Mouse (Mus musculus): ENCODE results near the gene Foxa2. TPM values are rescaled to one million over a fixed set of nuclear protein-coding genes. Genes with fewer than 3 reads are reported as not detected.

The Foxa2 gene
- polyA plus RNA-seq, 1 experiment from 2014 or later: 0.49 TPM

DNA sequence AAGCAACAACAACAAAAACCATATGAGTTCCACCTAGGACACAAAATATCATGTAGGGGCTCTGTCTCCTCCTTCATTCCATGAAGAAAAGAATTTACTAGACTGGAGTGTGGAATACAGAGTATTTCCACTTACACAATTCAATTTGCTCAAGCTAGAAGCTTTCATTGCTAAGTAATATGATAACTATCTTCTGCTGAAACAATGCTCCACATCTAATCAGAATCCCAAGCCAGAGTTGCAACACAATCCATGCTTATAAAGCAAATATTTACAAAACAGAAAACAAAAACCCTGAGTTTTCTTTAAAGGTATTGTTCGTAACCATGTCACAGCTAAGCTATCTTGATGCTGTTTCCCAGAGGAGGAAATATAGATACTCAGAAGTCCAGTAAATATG is 20.4 kb downstream of the Foxa2 start:
- H3K9ac ChIP-seq (replicated peaks; ENCODE audit: low read length): no peak overlapping the region
- no peak overlapping the region for H3K27ac ChIP-seq (ENCODE audit: low read length)
- no peak for ATAC-seq (ENCODE audit: low FRiP score, low TSS enrichment)
- peaks cover 94% of the 10 kb centered on the region for H3K27me3 ChIP-seq (ENCODE audit: insufficient read depth, low read length)
- no peak overlapping the region for H3K4me3 ChIP-seq (ENCODE audit: low read length)
- H3K9me3 ChIP-seq (ENCODE audit: low read length): no peaks in the 10 kb centered on the region
- H3K36me3 ChIP-seq (ENCODE audit: insufficient read depth, low read length): no peaks in the 10 kb centered on the region
- peaks cover 5% of the 10 kb centered on the region; the same call in 1 of the 2 replicates for H3K4me1 ChIP-seq (ENCODE audit: insufficient read depth, low read length)
- 67% methylated on average over 1 of the region's 1 CpGs for WGBS
- H3K4me2 ChIP-seq (replicated peaks; ENCODE audit: low read depth, low read length): no peak overlapping the region

GRCm38 (mm10) chr2:148025481-148025880 is 21.3 kb downstream of the Foxa2 start:
- Histone ChIP-seq H3K9ac (replicated peaks; ENCODE audit: low read length) (no peak overlapping the region), H3K4me3 (ENCODE audit: low read length) (no peak overlapping the region), H3K4me2 (replicated peaks; ENCODE audit: low read depth, low read length) (no peak overlapping the region), H3K27me3 (ENCODE audit: insufficient read depth, low read length) (peaks cover 94% of the 10 kb centered on the region), H3K36me3 (ENCODE audit: insufficient read depth, low read length) (no peaks in the 10 kb centered on the region), H3K4me1 (ENCODE audit: insufficient read depth, low read length) (peaks cover 5% of the 10 kb centered on the region; the same call in 1 of the 2 replicates), H3K27ac (ENCODE audit: low read length) (no peak overlapping the region), H3K9me3 (ENCODE audit: low read length) (no peaks in the 10 kb centered on the region)
- no peak for ATAC-seq (ENCODE audit: low FRiP score, low TSS enrichment)
- WGBS: 25% methylated on average over 2 of the region's 2 CpGs

DNA sequence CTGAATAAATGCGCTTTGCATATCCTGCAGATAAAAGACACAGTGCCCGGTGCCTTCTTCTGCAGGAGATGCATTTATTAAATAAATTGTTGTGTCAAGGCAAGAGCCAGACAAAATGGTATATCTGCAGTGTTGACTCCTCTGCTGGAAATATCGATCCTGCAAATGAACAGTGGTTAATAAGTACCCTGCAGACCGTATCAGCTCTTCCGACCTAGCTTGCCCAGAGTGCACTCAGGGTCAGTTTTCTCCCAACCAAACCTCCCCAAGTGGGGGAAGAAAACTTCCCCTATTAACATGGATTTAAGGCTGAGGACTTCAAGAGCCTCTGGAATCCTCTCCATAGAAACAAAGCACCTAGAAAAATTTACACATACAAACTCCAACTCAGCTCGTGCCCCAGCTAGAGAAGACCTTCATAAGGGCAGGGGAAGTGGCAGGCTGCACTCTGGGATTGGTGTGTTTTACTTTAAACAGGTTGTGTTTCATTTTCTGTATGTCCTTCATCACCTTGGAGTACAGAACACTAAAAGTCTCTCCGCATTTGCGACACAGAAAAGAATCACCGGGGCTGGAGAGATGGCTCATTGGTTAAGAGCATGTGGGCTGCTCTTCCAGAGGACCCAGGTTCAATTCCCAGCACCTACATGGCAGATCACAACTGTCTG is 22.4 kb downstream of the Foxa2 start:
- 68% methylated on average over 9 of the region's 9 CpGs for WGBS
- H3K4me1 ChIP-seq (ENCODE audit: insufficient read depth, low read length): peaks cover 5% of the 10 kb centered on the region; the same call in 1 of the 2 replicates
- no peaks in the 10 kb centered on the region for H3K9me3 ChIP-seq (ENCODE audit: low read length)
- no peaks in the 10 kb centered on the region for H3K36me3 ChIP-seq (ENCODE audit: insufficient read depth, low read length)
- no peak overlapping the region for H3K27ac ChIP-seq (ENCODE audit: low read length)
- H3K4me3 ChIP-seq (ENCODE audit: low read length): no peak overlapping the region
- H3K9ac ChIP-seq (replicated peaks; ENCODE audit: low read length): no peak overlapping the region
- H3K27me3 ChIP-seq (ENCODE audit: insufficient read depth, low read length): peaks cover 93% of the 10 kb centered on the region
- no peak overlapping the region for H3K4me2 ChIP-seq (replicated peaks; ENCODE audit: low read depth, low read length)
- no peak for ATAC-seq (ENCODE audit: low FRiP score, low TSS enrichment)

DNA sequence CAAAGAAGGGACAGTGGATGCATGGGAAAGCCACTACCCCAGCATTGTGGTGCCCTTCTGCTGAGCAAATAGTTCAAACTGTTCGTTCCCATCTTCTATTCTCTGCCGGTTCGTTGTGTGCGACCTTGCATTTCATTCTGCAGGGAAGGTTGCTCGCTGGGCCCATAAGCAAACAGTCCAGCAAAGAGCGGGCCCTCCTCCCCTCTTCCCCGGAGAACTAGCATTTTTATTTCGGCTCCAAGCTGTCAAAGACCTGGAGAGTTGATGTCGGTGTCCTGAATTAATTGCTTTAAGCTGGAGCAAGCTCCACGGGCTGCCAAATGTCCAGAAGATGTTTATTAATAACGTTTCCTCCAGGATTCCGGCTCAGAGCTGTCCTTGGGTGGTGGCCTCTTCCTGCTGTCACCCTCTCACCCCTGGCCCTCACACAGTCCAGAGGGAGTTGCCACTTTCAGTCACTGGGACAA is 23.4 kb downstream of the Foxa2 start:
- no peak overlapping the region for H3K4me2 ChIP-seq (replicated peaks; ENCODE audit: low read depth, low read length)
- WGBS: 5% methylated on average over 12 of the region's 12 CpGs

DNA sequence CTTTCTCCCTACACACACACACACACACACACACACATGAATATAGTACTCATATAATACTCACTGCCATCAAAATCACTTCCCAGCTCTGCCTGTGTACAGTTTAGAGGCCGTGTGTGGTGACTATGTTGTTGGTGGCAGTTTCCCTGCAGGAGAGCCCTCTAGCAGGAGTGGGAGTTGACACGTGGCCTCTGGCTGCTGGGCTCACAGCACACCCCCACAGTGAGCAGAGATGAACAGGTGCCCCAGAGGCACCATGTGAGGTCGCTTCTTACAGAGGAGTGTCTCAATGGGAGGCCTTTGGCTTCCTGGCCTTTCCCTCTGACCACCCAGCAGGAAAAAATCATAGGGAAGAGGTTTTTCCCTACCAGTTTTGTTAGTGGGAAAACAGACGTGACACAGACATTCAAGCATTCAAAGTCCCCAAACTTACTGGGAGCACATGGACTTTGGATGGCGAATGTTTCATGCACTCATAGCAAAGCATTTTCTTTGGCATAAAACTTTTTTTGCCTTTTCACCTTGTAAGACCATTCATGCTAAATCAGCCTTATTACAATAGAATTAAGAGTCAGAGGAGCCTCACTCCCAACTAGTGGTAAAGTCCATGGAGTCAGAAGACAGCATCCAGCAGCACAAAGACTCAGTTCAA is 24.7 kb downstream of the Foxa2 start:
- WGBS: 24% methylated on average over 5 of the region's 5 CpGs
- peaks cover 77% of the 10 kb centered on the region for H3K27me3 ChIP-seq (ENCODE audit: insufficient read depth, low read length)
- H3K27ac ChIP-seq (ENCODE audit: low read length): no peak overlapping the region
- H3K36me3 ChIP-seq (ENCODE audit: insufficient read depth, low read length): no peaks in the 10 kb centered on the region
- H3K4me3 ChIP-seq (ENCODE audit: low read length): no peak overlapping the region
- ATAC-seq (ENCODE audit: low FRiP score, low TSS enrichment): no peak
- no peaks in the 10 kb centered on the region for H3K9me3 ChIP-seq (ENCODE audit: low read length)
- H3K4me1 ChIP-seq (ENCODE audit: insufficient read depth, low read length): 0 out of 2 replicates have a peak, but pooled peaks cover 5% of the 10 kb centered on the region
- no peak overlapping the region for H3K9ac ChIP-seq (replicated peaks; ENCODE audit: low read length)
- no peak overlapping the region for H3K4me2 ChIP-seq (replicated peaks; ENCODE audit: low read depth, low read length)

More for the DNA sequence above, 23.4 kb downstream of the Foxa2 start:
- no peak for ATAC-seq (ENCODE audit: low FRiP score, low TSS enrichment)
- H3K4me3 ChIP-seq (ENCODE audit: low read length): no peak overlapping the region
- no peaks in the 10 kb centered on the region for H3K36me3 ChIP-seq (ENCODE audit: insufficient read depth, low read length)
- H3K27me3 ChIP-seq (ENCODE audit: insufficient read depth, low read length): peaks cover 87% of the 10 kb centered on the region
- H3K4me1 ChIP-seq (ENCODE audit: insufficient read depth, low read length): 0 out of 2 replicates have a peak, but pooled peaks cover 5% of the 10 kb centered on the region
- no peak overlapping the region for H3K27ac ChIP-seq (ENCODE audit: low read length)
- no peaks in the 10 kb centered on the region for H3K9me3 ChIP-seq (ENCODE audit: low read length)
- no peak overlapping the region for H3K9ac ChIP-seq (replicated peaks; ENCODE audit: low read length)

DNA sequence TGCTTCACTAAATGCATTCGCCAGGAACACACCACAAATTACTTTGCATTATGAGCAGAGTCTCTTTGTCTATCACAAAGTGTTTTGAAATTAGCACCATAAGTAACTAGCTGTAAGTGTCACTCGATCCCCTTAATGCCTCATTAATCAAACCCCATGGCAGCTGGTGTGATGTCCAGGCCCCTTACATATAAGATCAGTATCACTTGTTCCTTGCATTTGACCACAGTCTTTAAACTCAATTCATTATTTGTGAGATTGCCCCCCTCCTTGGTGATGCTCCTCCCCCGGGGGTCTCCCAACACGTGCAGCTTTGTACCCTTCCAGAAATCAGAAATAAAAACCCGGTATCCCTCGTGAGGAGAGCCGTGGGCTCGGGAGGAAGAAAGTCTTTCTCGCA is 25.8 kb downstream of the Foxa2 start:
- WGBS: 23% methylated on average over 9 of the region's 9 CpGs
- no peaks in the 10 kb centered on the region for H3K9me3 ChIP-seq (ENCODE audit: low read length)
- H3K27ac ChIP-seq (ENCODE audit: low read length): no peak overlapping the region
- 0 out of 2 replicates have a peak, but pooled peaks cover 5% of the 10 kb centered on the region for H3K4me1 ChIP-seq (ENCODE audit: insufficient read depth, low read length)
- no peak overlapping the region for H3K9ac ChIP-seq (replicated peaks; ENCODE audit: low read length)
- no peak overlapping the region for H3K4me2 ChIP-seq (replicated peaks; ENCODE audit: low read depth, low read length)
- H3K4me3 ChIP-seq (ENCODE audit: low read length): no peak overlapping the region
- no peaks in the 10 kb centered on the region for H3K36me3 ChIP-seq (ENCODE audit: insufficient read depth, low read length)
- H3K27me3 ChIP-seq (ENCODE audit: insufficient read depth, low read length): peaks cover 72% of the 10 kb centered on the region
- ATAC-seq (ENCODE audit: low FRiP score, low TSS enrichment): no peak

DNA sequence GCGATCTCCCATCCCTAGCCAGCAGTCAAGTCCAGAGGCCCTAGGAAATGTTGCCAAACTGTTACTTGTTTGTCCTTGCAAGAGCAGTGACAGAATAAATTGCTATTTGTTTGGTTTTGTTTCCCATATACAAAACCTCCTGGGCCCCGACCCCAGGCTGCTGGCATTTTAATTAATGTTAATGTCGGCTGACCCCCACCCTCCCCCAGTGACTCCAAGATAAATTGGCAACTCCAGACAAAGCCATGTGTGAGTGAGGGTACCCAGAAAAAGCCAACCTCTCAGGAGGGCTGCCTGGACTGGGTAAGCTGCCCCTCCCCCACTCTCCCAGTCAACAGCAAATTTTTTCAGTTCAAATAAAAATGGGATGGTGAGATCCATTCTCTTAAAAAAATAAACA is 26.6 kb downstream of the Foxa2 start:
- Histone ChIP-seq H3K27me3 (ENCODE audit: insufficient read depth, low read length) (peaks cover 63% of the 10 kb centered on the region), H3K9ac (replicated peaks; ENCODE audit: low read length) (no peak overlapping the region), H3K27ac (ENCODE audit: low read length) (no peak overlapping the region), H3K4me1 (ENCODE audit: insufficient read depth, low read length) (0 out of 2 replicates have a peak, but pooled peaks cover 5% of the 10 kb centered on the region), H3K4me3 (ENCODE audit: low read length) (no peak overlapping the region), H3K4me2 (replicated peaks; ENCODE audit: low read depth, low read length) (no peak overlapping the region), H3K36me3 (ENCODE audit: insufficient read depth, low read length) (no peaks in the 10 kb centered on the region), H3K9me3 (ENCODE audit: low read length) (no peaks in the 10 kb centered on the region)
- 24% methylated on average over 3 of the region's 3 CpGs for WGBS
- no peak for ATAC-seq (ENCODE audit: low FRiP score, low TSS enrichment)

DNA sequence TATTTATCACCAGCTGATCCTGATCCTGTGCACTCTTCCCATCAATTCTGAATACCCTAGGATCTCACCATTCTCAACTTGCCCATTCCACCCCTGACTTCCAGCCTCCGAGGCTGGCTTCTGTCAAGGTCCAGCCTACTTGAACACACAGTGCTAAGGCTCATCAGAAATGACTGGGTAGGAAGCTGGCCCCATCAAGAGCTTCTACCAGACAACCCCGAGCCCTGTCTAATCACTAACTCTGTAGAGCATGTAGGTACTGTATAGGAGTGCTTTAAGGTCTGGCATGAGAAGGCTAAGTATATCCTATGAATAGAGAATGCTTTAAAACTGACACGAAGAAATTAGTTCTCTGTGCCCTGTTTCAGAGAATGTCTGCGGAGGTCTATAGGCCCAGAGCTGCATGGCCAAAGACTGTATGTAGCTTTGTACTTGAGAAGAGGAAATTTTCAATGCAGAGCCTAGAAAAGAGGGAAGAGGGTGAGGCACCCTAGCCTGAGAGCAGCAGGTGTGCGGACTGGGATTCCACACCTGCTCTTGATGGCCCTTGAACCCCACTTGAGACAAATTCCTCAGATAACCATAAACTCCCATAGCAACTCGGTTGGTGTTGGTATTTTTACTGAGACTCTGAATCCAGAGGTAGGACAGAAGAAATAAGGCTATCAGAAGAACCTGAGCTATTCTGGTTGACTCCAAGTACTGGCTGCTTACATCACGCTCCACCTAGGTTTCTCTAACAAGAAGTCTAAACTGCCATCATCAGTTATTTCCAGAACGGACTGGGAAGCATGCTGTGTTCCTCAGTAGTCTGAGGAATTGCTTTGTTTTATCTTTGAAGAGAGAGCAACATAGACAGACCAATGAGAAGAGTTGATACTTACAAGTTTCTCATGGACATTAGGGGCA is 28.7 kb downstream of the Foxa2 start:
- no peak overlapping the region for H3K9ac ChIP-seq (replicated peaks; ENCODE audit: low read length)
- H3K4me2 ChIP-seq (replicated peaks; ENCODE audit: low read depth, low read length): no peak overlapping the region
- peaks cover 42% of the 10 kb centered on the region for H3K27me3 ChIP-seq (ENCODE audit: insufficient read depth, low read length)
- H3K27ac ChIP-seq (ENCODE audit: low read length): no peak overlapping the region
- H3K36me3 ChIP-seq (ENCODE audit: insufficient read depth, low read length): no peaks in the 10 kb centered on the region
- no peaks in the 10 kb centered on the region for H3K9me3 ChIP-seq (ENCODE audit: low read length)
- no peak for ATAC-seq (ENCODE audit: low FRiP score, low TSS enrichment)
- 0 out of 2 replicates have a peak, but pooled peaks cover 1% of the 10 kb centered on the region for H3K4me1 ChIP-seq (ENCODE audit: insufficient read depth, low read length)
- WGBS: 83% methylated on average over 8 of the region's 8 CpGs
- no peak overlapping the region for H3K4me3 ChIP-seq (ENCODE audit: low read length)

- no peaks in the 10 kb centered on the region for H3K4me1 ChIP-seq (ENCODE audit: insufficient read depth, low read length)
- no peaks in the 10 kb centered on the region for H3K36me3 ChIP-seq (ENCODE audit: insufficient read depth, low read length)
- no peak overlapping the region for H3K9ac ChIP-seq (replicated peaks; ENCODE audit: low read length)
- H3K9me3 ChIP-seq (ENCODE audit: low read length): no peaks in the 10 kb centered on the region
- ATAC-seq (ENCODE audit: low FRiP score, low TSS enrichment): no peak
- H3K27me3 ChIP-seq (ENCODE audit: insufficient read depth, low read length): peaks cover 5% of the 10 kb centered on the region
- no peak overlapping the region for H3K4me3 ChIP-seq (ENCODE audit: low read length)
- WGBS: 85% methylated on average over 3 of the region's 3 CpGs
- no peak overlapping the region for H3K27ac ChIP-seq (ENCODE audit: low read length)
- H3K4me2 ChIP-seq (replicated peaks; ENCODE audit: low read depth, low read length): no peak overlapping the region
Observed at GRCm38 (mm10) chr2:148013382-148013781, 33.4 kb downstream of the Foxa2 start.

Measured in kidney, embryonic 16.5 days (tissue).